Mouse (Mus musculus): ENCODE measurements around the gene Msn. TPM values are rescaled to one million over a fixed set of nuclear protein-coding genes. Genes with fewer than 3 reads are reported as not detected.

Gene Msn
- 12.0 and 30.6 TPM in 2 replicates for polyA plus RNA-seq (2012; ENCODE audit: low replicate concordance)

DNA sequence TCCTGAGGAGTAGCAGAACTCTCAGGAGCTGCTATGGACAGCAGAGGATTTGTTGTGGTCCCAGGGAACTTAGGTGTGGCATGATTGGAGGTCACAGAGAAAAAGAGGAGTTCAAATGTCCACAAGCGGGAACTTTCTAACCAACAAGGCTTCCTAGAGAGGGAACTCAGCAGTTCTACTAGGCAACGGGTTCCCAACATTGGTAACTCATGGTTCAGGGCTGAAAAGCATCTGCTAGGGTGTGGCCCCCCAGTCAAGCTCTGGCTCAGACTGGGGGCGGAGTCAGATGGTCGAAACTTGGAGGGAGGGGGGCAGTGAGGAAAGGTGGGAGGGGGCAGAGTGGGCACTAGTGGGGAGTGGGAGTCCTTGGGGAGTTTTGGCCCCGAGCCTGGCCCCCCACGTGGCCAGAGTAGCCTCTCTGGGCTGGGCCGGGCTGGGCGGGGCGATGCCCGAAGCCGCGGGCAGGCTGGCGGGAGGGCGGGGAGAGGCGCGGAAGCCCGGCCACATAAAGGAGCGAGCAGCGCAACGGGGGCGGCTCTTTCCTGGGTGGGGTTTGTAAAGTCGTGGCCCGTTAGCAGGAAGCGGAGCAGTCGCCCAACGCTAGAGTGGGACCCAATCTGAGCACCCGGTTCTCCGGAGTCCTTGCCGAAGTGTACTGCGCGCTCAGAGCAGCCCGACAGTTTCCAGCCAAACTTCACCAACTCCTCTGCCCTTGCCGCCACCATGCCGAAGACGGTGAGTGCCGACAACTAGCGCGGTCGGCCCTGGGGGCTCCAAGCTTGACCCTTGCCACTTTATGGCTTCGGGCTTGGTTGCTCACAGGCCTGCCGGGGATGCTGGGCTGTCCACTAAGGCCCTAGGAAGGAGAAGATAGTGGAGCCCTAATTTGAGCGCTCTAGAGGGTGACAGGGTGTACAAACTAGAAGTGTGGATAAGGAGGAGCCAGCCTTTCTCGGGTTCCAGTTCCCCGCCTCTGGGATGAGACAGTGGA is at the start of gene Msn:
Gene Msn, plus strand, starts transcription at position 534 of the 991 bp plus-strand sequence.

Other genes with a start within 250 kb of the Msn start
- gene Las1l, start 139.1 kb upstream of the Msn start, polyA plus RNA-seq (2012; ENCODE audit: low replicate concordance) = 2.5 and 14.9 TPM in 2 replicates
- gene Vsig4, start 197.4 kb downstream of the Msn start, polyA plus RNA-seq (2012; ENCODE audit: low replicate concordance) = not detected in 2 replicates